Mouse (Mus musculus) embryonic facial prominence, embryonic 10.5 days (tissue): ENCODE measurements around the gene Tmem203. TPM values are rescaled to one million over a fixed set of nuclear protein-coding genes. Genes with fewer than 3 reads are reported as not detected.
A peak's percentile ranks its signal among the peaks of the same experiment; 100 is the strongest.

Experiments used
- DNase-seq: peaks from one replicate; pipeline ENCODE4 v3.0.0-alpha.2; 2017; ENCODE audit warnings: low spot score
- H3K27ac ChIP-seq: fragments of 300-500 bp; sonication (generic); replicated peaks from 2 replicates; pipeline ENCODE4 v1.5.1; 2016; ENCODE audit warnings: mild to moderate bottlenecking
- H3K27me3 ChIP-seq: fragments of 300-500 bp; sonication (generic); replicated peaks from 2 replicates; pipeline ENCODE4 v1.6.1; 2016; ENCODE audit warnings: low read depth, mild to moderate bottlenecking; ENCODE audit not compliant: poor library complexity, severe bottlenecking
- H3K36me3 ChIP-seq: fragments of 300-500 bp; sonication (generic); replicated peaks from 2 replicates; pipeline ENCODE4 v1.6.1; 2016; ENCODE audit warnings: mild to moderate bottlenecking, moderate library complexity
- H3K4me1 ChIP-seq: fragments of 300-500 bp; sonication (generic); 2 replicates; pipeline ENCODE4 v1.6.1; 2016
- H3K4me3 ChIP-seq: fragments of 300-500 bp; sonication (generic); 2 replicates; pipeline ENCODE4 v1.5.1; 2016; ENCODE audit warnings: mild to moderate bottlenecking, moderate library complexity
- H3K9me3 ChIP-seq: fragments of 300-500 bp; sonication (generic); 2 replicates; pipeline ENCODE4 v1.6.1; 2016; ENCODE audit warnings: mild to moderate bottlenecking
- WGBS: fragments of 180-500 bp; shearing (Covaris S2); methylation state at CpG from one replicate; pipeline ENCODE4 v1.1.7; 2016; 5-methylcytosine and 5-hydroxymethylcytosine counted together
- polyA plus RNA-seq: library from polyadenylated mRNA; unstranded; fragments of >200 nt; fragmentation: Nextera tagmentation; extraction: Ambion mirVana; gene quantifications from 2 replicates; pipeline ENCODE4 v1.2.1, GENCODE M21; 2016

The Tmem203 gene
- polyA plus RNA-seq, 1 experiment from 2014 or later, result 18.3 TPM

DNA sequence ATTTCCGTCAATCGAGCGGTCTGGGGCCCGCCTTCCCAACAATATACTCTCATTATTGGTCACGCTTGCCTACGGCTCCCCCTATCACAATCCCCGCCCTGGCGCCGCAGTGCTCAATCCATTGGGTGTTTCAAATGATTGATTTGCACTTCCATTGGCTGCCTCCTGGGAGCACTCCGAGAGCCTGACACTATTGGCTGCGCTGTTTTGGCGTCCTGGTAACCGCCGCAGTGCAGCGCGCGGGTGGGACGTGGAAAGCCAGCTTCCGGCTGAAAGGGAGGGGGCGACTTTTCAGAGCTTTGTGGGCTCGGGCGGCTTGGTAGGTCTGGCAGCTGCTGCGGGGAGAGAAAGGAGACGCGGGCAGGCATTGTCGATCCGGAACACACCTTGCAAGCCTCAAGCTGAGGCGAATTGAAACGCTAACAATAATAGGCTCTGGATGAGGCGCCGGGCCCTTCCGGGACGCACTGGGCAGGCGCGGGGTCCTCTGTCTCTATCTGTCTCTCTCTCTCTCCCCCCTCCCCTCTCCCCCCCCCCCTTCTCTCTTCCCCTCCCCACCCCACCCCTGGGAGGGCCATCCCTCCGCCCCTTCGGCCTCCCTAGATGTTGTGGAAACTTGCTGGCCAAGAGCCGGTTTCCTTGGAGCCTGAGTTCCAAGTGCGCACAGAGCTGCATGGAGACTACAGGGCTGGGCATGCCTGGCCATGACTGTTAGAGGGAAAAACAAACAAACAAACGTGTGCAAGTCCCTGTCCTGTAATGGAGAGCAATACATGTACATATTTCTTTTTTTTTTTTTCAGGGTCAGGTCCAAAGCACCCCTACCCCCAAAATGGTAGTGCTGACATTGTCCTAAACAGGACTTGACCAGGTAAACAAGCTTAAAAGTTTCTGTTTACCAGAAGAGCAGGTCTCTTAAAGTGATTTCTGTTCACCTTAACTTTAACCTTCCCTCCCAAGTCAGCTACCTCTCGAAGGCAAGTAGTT lies 30.2 kb upstream of the Tmem203 start:
- peak; percentile 98 for DNase-seq
- 2% methylated on average over 41 of the region's 41 CpGs for WGBS
- Histone ChIP-seq H3K27ac (peak overlapping the region; percentile 91), H3K27me3 (peaks cover under 1% of the 10 kb centered on the region; the same call in 1 of the 2 replicates), H3K4me1 (peaks cover 29% of the 10 kb centered on the region), H3K9me3 (no peaks in the 10 kb centered on the region), H3K36me3 (peaks cover 26% of the 10 kb centered on the region), H3K4me3 (peak overlapping the region; percentile 84)

DNA sequence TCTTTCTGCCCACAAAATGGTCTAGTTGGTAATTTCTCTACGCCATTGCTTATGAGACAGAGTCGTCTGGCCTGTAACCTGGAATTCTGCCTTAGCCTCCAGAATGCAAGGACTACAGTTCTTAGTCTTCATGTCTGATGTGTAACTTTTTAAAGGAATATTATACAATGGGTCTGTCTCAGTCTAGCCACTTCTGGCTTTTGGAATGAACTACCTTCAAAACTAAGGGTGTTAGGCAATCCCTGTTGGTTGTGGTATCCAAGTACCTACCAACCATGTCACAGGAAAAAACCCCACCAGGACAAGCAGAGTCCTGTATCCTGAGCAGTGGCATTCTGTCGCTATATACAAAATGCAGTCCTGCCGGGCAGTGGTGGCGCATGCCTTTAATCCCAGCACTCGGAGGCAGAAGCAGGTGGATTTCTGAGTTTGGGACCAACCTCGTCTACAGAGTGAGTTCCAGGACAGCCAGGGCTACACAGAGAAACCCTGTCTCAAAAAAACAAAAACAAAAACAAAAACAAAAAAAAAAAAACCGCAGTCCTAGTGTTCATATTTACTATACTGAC lies 29.3 kb upstream of the Tmem203 start:
- Histone ChIP-seq H3K4me1 (peaks cover 29% of the 10 kb centered on the region), H3K36me3 (peaks cover 26% of the 10 kb centered on the region), H3K4me3 (peak overlapping the region; percentile 84), H3K27ac (peak overlapping the region; percentile 91), H3K27me3 (peaks cover 8% of the 10 kb centered on the region), H3K9me3 (no peaks in the 10 kb centered on the region)
- no peak for DNase-seq
- WGBS, result 75% methylated on average over 8 of the region's 8 CpGs

DNA sequence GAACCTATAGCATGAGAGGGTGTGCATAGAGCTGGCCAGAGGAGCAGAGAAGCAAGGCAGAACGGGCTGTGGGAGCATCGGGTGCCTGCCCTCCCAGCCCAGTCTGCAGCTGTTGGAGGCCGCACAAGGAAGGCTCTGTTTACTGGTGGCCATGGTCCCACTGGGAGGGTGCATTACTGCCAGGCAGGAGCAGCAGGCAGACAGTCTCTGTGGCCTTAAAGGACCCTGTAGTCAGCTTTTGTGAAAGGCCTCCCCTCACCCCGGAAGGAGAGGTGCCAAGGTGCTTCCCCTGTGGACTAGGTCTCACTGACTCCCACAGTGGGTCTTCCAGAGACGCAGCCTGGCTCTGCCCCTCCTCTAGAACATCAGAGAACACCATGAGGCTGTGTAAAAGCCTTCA lies 28.4 kb upstream of the Tmem203 start:
- H3K27ac ChIP-seq, result peak overlapping the region; percentile 7; the same call in 1 of the 2 replicates
- peaks cover 18% of the 10 kb centered on the region for H3K27me3 ChIP-seq
- DNase-seq, result no peak
- 76% methylated on average over 5 of the region's 5 CpGs for WGBS
- peaks cover 18% of the 10 kb centered on the region for H3K36me3 ChIP-seq
- peaks cover 29% of the 10 kb centered on the region for H3K4me1 ChIP-seq
- H3K9me3 ChIP-seq, result no peaks in the 10 kb centered on the region
- no peak overlapping the region for H3K4me3 ChIP-seq

DNA sequence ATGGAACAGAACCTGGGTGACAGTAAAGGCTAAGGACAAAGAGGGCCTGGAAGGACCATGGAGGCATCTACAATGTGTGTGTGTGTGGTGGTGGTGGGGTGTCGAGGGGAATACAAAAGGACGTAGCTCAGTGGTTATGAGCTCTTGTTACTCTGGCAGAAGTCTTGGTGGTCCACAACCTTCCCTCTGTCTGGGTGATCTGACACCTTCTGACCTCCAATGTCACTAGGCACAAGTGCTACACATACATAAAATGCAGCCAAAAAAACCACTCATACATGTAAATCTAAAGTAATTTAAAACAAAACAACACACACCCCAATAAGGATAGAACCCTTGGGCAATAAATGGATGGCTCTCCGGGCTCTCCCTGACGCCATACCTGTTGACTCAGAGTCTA lies 27.8 kb upstream of the Tmem203 start:
- H3K9me3 ChIP-seq, result no peaks in the 10 kb centered on the region
- no peak overlapping the region for H3K4me3 ChIP-seq
- peaks cover 29% of the 10 kb centered on the region for H3K4me1 ChIP-seq
- DNase-seq, result no peak
- H3K27ac ChIP-seq, result no peak overlapping the region
- peaks cover 12% of the 10 kb centered on the region for H3K36me3 ChIP-seq
- peaks cover 24% of the 10 kb centered on the region for H3K27me3 ChIP-seq
- WGBS, result 93% methylated on average over 4 of the region's 4 CpGs

DNA sequence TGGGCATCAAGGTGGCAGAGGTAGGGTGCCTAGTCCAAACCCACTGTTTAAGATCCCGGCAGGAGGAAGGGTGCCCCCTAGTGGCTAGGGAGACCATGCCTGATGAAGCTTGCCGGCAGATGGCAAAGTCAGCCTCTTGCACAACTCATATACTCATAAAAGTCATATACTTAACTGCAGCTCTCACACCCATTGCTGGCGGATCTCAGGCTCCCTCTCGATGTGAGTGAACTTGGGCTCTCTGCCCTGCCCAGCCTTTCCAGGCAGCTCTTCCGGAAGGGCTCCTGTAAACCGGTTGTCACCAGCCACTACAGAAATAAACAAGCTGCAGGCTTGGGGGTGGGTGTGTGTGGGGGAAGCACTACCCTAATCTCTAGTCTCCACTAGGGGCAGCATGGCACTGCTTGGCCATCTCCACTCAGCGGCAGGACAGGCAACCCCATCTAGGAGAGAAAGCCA lies 26.8 kb upstream of the Tmem203 start:
- Histone ChIP-seq H3K9me3 (no peaks in the 10 kb centered on the region), H3K27ac (peak overlapping the region; percentile 77), H3K27me3 (peaks cover 25% of the 10 kb centered on the region), H3K4me3 (peak overlapping the region; percentile 45), H3K36me3 (peaks cover 3% of the 10 kb centered on the region), H3K4me1 (peaks cover 25% of the 10 kb centered on the region)
- peak; percentile 86 for DNase-seq
- under 1% methylated on average over 7 of the region's 7 CpGs for WGBS

DNA sequence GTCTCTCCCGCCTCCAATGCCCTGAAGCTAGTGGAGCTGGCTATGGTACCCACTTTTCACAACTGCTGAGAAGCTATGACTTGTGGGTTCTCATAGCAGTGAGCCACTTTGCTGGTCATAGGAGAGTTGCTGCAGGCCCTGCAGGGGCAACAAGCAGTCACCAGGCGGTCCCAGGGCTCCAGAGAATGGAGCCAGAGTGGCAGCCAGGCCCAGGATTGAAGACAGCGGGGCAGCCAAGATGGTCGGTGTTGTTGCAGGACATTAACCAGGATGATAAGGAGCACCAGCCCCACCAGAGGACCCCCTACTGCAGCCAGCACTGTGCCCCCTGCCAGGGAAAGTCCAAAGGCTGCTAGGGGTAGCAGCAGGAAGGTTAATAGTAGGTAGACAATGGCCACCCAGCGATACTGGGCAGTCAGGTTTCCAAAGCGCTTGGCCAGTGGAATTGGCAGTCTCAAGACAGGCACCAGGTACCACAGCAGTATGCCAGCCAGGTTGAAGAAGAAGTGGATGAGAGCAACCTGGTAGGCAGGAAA lies 26.2 kb upstream of the Tmem203 start:
- Histone ChIP-seq H3K9me3 (no peaks in the 10 kb centered on the region), H3K4me3 (peak overlapping the region; percentile 45), H3K4me1 (peaks cover 21% of the 10 kb centered on the region), H3K36me3 (no peaks in the 10 kb centered on the region), H3K27ac (peak overlapping the region; percentile 77), H3K27me3 (peaks cover 25% of the 10 kb centered on the region)
- DNase-seq, result no peak
- WGBS, result 69% methylated on average over 6 of the region's 6 CpGs

DNA sequence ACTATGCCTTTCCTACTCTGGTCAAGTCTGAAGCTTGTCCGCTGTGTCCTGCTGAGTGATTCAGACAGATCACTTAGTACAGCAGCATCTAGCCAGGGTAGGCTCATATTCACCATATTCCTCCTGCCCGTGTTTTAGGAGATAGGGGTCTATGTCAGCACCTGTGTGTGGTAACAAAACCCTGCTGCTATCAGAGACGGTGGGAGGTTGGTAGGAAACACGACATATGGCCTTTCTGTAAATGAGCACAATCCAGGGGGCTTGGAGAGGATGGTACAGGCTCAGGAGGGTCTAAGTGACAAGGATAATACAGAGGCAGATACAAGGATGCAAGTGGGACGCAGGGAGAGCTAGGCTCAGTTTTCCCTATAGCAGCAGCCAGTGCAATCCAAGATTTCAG lies 25.7 kb upstream of the Tmem203 start:
- Histone ChIP-seq H3K36me3 (no peaks in the 10 kb centered on the region), H3K27me3 (peaks cover 28% of the 10 kb centered on the region), H3K9me3 (no peaks in the 10 kb centered on the region), H3K27ac (no peak overlapping the region), H3K4me3 (no peak overlapping the region), H3K4me1 (peaks cover 21% of the 10 kb centered on the region)
- DNase-seq, result no peak
- WGBS, result 78% methylated on average over 5 of the region's 5 CpGs

DNA sequence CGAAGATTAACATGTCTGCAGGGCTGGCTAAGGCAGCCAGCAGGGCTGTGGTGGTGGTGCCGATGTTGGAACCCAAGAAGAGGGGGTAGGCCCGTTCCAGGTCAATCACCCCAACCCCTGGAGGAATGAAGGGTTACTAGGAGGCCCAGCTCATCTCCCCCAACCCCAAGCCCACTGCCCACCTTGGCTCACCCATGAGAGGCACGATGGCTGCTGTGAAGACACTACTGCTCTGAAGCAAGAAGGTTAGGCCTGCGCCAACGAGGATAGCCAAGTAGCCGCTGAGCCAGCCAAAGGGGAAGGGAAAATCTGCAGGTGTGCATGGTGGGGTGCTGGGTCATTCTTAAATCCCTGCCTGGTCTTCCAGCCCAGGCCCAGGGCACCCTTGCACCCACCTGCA lies 24.7 kb upstream of the Tmem203 start:
- Histone ChIP-seq H3K4me1 (peaks cover 17% of the 10 kb centered on the region), H3K27me3 (peaks cover 31% of the 10 kb centered on the region), H3K4me3 (no peak overlapping the region), H3K36me3 (no peaks in the 10 kb centered on the region), H3K9me3 (no peaks in the 10 kb centered on the region), H3K27ac (no peak overlapping the region)
- DNase-seq, result no peak
- 89% methylated on average over 7 of the region's 7 CpGs for WGBS

DNA sequence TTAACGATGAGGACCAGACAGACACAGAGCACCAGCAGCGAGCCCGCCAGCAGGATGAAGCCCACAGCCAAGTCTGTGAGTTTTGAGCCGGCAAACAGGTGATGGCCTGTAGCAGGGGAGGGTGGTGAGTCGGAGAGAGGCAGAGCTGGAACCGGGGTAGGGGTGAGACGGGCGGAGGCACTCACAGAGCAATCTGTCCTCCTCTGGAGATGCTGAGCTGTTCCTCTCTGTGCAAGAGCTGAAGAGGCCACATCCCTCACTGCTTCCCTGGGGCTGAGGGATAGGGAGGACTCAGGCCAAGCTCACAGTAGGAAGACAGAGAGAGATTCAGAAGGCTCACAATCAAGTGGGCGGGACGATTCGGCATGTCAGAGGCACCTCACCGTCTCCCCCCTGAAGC lies 24.2 kb upstream of the Tmem203 start:
- H3K36me3 ChIP-seq, result no peaks in the 10 kb centered on the region
- peaks cover 31% of the 10 kb centered on the region for H3K27me3 ChIP-seq
- DNase-seq, result no peak
- 53% methylated on average over 12 of the region's 12 CpGs for WGBS
- no peak overlapping the region for H3K4me3 ChIP-seq
- H3K4me1 ChIP-seq, result peaks cover 12% of the 10 kb centered on the region
- no peaks in the 10 kb centered on the region for H3K9me3 ChIP-seq
- no peak overlapping the region for H3K27ac ChIP-seq

DNA sequence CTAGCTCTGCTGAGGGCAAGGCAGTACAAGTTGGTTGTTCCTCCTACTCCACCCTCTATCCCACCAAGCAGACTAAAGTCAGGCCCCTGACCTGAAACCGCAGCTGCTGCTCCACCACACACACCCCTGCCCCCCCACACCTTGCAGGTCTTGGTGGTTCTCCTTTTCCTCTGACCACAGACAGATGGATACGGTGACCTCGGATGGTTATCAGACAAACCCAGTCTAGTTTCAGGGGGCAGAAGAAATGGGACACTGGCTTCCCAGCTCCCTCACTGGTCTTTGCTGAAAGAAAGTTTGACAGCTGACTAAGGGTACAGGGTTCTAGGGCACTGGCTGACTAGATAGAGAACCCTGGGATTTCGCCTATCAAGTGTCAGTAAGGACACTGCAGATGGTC lies 21.8 kb upstream of the Tmem203 start:
- Histone ChIP-seq H3K4me1 (peaks cover 13% of the 10 kb centered on the region), H3K9me3 (no peaks in the 10 kb centered on the region), H3K27me3 (peaks cover 31% of the 10 kb centered on the region), H3K27ac (no peak overlapping the region), H3K4me3 (no peak overlapping the region), H3K36me3 (no peaks in the 10 kb centered on the region)
- 84% methylated on average over 4 of the region's 4 CpGs for WGBS
- DNase-seq, result no peak

DNA sequence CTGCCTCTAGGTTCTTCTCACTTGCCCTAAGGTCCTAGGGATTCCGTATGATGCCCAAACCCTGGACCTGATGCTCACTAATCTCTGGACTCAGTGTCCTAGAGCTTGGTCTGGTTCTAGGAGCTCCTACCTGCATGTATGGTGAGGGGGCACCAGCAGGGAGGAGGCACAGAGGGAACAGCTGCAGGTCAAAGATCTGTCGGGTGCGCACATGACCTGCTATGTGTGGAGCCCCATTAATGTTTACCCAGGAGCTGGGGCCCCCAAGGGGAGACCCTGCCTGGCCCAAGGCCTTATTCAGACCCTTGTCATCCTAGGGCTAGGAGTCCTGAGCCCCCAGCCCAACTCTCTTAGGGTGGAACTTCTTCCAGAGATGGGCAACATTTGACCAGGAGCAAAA lies 21.2 kb upstream of the Tmem203 start, which contains the start of gene Slc34a3:
Gene Slc34a3, minus strand, starts transcription at position 315 of the 400 bp plus-strand sequence.
- Histone ChIP-seq H3K4me1 (peaks cover 6% of the 10 kb centered on the region), H3K27ac (no peak within 1 kb of the TSS), H3K4me3 (no peak within 1 kb of the TSS), H3K36me3 (no peaks in the 10 kb centered on the region), H3K27me3 (peaks cover 35% of the 10 kb centered on the region), H3K9me3 (no peaks in the 10 kb centered on the region)
- 86% methylated on average over 3 of the region's 3 CpGs for WGBS
- DNase-seq, result no peak

DNA sequence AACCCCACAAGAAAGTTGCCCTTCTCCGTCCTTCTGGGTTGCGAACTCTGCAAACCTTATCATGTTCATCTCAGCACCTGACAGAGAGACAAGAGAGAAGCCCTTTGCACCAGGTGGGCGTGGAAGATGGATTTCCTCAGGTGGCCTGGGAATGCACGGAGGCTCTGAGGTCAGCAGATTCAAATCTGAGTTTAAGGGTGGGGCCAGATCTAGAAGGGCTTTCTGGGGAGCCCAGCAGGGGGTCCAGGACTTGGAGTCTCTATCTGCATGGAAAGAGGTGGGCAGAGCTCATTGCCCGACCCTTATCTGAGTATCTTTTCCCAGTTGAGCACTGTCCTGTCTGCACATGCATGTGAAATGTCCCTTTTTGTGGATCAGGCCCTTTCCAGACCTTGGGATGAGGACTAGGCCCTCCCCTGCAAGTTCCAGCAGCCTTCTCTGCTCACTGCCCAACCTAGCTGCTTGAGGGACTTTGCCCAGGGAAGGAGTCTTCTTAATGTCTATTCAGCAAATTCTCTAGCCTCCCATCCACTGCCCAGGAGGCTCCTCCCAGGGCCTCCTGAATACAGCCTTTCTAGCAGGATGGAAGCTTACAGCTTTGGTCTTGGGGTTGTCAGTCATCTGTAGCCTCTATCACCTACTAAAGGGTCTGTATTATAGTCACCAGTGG lies 20.6 kb upstream of the Tmem203 start:
- Histone ChIP-seq H3K4me3 (no peak overlapping the region), H3K9me3 (no peaks in the 10 kb centered on the region), H3K4me1 (peaks cover 5% of the 10 kb centered on the region; the same call in 1 of the 2 replicates), H3K27ac (no peak overlapping the region), H3K27me3 (peaks cover 39% of the 10 kb centered on the region), H3K36me3 (no peaks in the 10 kb centered on the region)
- DNase-seq, result no peak
- 73% methylated on average over 5 of the region's 5 CpGs for WGBS
